Mouse (Mus musculus): Measurements from ENCODE around the gene Tamm41.

The Tamm41 gene

DNA sequence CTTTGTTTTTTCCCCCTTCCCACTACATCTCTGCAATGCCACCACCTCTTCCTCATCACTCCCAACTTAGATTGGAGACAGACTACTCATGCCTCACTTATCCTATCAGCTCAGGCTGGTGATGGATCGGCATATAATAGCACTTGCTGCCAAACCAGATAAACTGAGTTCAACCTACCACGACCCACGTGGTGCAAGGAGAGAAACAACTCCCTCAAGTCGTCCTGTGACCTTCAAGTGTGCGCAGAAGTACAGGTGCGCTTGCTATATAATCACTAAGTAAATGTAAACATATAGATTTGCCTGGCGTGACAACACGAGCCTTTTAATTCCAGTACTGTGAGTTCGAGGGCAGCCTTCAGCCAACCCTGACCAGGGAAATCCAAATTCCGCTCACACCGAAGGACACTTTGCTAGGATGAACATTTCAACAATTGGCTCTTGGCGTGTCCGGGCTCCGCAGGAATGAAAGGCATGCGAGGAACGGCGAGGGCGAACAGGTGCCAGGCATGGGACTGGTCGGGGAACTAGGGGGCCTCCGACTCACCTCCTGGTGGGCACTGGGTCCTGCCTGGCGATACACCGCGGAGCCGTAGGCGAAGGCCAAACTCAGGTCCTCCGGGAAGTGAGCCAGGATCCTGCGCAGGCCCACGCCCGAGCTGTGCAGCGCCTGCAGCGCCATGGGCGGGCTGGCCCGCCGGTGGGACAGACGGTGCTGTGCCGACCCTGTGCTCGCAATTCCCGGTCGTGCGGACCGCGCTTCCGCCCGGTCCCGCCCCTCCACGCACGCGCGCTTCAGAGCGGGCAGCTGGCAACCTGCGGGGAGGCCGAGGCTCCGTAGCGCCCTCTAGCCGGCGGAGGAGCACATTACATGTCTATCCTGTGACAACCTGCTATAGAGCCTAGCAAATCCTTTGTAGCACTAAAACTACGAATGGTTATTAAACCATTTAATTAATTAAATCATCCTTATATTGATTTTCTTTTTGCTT is at the start of gene Tamm41:
TSS of gene Tamm41 (minus strand) at position 774 of the 992 bp plus-strand sequence.
- DNase-seq (ENCODE audit: low spot score in 2 of 2): peak; percentile 86 to 94

DNA sequence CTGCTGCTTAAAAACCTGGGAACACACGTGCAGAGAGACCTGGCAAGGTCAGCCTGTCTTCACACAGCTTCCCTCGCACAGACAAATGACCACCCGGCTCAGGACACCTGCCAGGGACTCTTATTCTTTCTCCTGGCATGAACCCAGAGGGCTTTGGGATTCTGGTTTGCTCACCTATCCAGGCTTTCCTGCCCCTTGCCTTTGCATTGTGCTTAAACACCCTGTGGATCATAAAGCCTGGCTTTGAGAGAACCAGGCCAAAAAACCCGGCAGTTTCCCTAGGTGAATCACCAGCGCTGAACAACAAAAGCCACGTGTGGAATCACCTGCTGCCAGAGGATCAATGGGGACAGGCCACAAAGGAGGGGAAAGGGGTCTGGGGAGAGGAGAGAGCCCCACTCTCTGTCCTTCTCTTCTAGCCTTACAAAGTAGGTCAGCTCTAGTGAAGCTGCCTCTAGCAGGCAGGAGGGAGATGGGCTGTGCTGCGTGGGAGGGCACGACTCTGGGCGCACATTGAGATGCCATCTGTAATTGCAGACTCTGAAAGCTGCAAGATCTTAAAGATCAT is 47.7 kb upstream of the Tamm41 start:
- peak in 1 of 2 experiments; percentile 32 for DNase-seq (ENCODE audit: low spot score in 2 of 2)

DNA sequence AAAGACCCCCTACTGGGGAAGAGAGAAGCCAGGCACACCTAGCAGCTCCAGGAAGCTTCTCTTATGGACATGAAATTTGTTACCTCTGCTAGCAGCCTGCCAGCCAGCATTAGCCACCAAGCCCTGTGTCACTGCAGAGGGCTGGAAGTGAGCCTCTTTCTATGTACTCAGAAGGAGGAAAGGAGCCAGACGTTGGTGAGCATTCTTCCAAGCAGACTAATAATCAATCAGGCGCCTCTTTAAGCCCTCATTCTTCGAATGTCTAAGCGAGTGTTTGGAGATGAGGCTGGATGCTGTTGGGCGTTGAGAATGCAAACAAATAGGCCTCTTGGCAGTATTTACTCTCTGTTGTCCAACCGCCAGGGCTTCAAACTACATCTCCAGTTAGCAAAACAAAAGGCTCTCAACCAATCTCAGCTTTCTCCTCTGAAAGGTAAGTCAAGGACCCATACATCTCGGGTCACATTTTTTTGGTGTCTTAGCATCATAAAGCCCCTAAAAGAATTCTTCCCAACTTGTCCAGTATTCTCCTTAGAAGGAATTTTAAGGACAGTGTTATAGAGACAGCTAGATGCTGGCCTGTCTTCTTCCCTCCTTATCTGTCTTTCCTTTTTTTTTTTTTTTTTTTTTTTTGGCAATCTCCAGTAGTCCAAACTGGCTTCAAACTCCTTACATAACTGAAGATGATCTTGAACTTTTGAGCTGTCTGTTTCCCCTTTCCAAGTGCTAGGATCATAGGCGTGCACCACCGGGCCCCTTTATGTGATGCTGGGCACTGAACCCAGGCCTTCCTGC is 39.3 kb upstream of the Tamm41 start:
- DNase-seq (ENCODE audit: low spot score in 2 of 2): no peak

DNA sequence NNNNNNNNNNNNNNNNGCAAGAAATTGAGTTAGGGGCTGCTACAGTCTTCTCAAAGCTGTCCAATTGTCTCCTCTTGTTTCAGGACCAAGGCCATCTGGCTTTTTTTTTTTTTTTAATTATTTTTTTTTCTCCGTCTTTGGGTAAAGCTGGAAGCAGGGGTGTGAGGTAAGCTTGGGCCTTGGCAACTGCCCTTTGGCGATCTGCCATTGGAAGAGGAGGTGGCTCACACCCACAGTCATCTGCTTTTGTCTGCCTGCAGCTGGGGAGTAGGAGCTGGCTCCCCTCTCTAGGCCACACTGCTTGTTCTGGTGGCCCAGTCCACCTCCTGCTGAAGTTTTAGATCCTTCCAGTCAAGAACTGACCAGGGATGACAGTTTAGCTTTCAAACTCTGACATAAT is 34.3 kb upstream of the Tamm41 start:
- peak in 1 of 2 experiments; percentile 62 for DNase-seq (ENCODE audit: low spot score in 2 of 2)

DNA sequence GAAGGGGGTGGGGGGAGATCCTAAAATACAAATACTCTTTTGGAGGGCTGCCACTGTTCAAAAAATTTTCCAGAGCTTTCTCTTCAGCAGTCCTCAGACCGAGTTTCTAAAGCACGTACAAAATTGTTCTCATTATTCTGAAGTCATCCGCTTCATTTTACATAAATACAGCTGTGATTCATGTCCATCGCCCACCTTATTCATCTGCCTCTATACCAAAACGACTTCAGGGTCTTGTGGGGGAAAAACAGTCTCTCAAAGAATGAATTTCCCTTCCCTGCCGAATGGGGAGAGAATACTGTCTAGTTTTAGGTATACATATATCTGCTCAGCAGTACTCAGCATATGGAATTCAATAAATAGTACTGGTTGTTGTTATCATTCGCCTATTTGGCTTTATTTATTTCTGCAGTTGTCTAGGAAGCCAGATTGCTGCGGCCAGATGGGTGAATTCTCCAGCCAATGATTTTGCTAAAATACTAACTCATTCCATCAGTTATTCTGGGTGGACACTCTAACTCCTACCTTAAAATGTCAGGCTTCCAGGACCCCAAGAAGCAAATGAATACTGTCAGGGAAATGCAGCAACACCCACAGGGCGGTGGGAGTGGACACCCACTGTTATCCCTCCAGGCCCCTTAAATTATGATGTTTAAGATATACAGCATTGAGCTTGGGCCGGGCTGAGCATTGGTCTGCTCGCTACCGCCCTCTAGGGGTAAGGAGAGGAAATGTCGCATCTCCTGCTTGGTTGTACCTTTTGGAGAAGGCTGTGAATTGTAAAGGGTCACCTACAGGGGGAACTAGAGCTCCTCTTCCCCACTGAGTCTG is 27.9 kb upstream of the Tamm41 start:
- peak; percentile 36 to 67 for DNase-seq (ENCODE audit: low spot score in 2 of 2)

DNA sequence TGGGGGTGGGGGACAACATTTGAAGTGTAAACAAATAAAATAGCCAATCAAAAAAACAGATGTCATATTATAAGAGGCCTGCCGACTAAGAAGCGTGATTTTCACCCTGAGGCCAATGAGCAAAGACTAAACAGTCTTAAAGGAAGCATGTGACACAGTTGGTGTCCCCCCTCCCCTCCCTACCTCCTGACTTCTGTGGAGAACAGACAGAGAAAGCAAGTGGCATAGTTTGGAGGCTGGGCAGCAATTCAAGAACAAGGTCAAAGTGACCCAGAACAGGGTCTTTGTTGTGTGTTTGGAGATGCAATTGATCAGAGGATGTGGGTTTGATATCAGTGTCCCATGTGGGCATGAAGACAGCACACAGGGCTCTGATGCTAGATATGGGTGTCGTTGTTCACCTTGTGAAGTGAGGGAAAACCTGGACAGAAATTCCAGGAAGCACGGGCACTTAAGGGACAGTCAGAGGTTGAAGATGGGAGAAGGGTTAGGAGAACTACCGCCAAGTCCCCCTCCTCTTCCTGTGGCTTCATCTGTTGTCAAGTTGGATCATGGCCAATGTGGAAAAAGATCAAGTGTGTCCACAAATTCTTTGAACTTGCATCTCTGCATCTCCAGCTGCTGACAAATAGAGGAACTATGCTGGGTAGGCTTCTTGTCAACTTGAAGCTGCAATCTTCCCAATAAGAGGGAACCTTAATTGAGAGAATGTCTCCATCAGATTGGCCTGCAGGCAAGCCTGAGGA is 25.1 kb upstream of the Tamm41 start:
- DNase-seq (ENCODE audit: low spot score in 2 of 2): no peak

DNA sequence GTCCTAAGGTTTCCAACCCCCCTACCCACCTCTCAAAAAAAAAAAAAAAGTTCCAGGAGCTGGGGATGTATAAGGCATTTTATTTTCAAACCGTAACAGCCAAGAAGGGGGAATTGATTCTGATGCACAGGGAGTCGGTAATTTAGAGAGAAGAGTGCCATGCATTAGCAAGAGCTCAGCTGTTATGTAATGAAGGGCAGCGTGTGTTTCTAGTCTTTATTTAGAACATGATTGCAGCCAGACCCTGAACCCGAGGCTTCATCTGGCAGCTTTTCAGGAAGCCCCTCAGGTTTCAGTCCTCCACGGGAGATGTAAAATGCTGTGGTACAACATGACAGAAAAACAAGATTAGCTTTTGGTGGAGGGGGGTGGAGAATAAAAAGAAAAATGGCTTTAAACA is 21.6 kb upstream of the Tamm41 start:
- DNase-seq (ENCODE audit: low spot score in 2 of 2): no peak

DNA sequence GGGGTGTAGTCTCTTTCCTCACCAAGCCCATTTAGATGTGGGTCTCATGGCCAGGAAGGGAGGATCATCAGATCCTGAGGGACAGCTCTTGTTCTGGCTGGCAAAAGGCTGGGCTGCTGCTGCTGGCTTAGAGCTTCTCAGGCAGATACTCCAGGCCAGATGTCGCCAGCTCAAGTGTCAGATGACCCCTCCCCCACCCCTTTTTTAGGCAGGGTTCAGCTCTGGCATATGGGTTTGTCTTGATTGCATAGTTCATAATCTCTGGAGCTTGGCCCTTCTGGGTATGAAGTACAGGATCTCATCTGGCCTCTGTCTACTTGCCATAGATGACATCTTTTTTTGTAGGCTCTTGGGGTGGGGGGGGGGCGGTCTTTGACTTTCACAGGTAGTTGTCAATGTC is 19.0 kb upstream of the Tamm41 start:
- DNase-seq (ENCODE audit: low spot score in 2 of 2): no peak

DNA sequence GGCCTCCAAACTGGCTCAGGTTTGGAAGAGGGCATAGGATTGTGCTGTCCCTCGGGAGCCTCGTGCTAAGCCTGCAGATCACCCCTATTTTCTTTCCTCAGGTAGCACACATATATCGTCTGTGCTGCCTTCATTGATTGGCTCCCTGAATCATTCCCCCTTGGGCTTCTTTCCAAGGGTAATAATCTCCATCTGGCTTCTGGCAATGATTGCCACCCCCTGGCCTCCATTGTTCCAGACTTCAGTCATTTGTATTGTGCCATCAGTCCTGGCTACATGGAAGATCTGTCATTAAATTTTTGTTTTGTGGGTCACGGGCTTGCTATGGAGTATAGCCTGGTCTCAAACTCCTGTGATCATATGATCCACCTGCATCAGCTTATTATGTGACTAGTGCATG is 17.8 kb upstream of the Tamm41 start:
- no peak for DNase-seq (ENCODE audit: low spot score in 2 of 2)

DNA sequence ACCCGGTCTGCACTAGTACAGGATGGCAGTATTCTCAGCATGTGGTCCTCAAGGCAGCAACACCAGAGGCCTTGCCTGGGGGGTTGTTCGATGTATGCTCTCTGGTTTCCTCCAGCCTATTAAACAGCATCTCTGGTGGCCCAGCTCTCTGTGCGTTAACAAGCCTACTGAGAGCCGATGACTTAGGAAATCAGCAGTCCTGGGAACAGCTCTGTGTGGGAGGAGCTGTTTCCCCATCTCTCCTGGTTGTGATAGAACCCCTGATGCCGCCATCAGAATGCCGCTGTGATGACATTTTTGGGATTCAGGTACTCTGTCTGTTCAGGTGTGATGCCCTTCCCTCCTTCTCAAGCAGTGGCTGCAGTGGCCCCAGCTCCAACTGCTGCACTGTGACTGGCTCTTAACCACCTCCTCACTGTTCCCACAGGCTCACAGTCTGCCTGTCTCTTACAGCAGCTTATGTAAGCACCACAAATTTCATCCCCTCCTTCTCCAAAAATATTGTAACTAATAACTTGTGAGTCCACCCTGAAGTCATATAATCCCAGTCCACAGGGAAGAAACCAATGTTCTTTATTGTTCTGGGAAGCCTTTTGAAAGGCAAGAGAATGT is 14.0 kb upstream of the Tamm41 start:
- no peak for DNase-seq (ENCODE audit: low spot score in 2 of 2)

DNA sequence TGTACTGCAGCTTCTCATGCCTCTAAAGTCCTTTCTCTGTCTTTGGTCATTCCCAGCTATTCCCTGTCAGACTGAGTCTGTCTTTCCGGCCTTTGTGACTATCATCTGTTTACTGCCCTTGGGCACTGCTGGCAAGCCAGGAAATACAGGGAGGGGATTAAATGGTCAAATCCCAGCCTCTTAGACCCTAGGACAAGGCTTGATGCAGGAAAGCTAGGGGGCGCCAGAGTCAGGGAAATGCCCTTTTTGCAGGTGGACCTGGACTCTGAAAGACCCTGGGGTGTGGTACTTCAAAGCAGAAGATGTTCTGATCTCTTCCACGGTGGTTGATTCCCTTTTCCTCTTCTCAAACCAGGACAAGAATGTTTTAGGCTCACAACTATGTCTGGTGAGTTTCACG is 11.3 kb upstream of the Tamm41 start:
- peak; percentile 62 to 85 for DNase-seq (ENCODE audit: low spot score in 2 of 2)

DNA sequence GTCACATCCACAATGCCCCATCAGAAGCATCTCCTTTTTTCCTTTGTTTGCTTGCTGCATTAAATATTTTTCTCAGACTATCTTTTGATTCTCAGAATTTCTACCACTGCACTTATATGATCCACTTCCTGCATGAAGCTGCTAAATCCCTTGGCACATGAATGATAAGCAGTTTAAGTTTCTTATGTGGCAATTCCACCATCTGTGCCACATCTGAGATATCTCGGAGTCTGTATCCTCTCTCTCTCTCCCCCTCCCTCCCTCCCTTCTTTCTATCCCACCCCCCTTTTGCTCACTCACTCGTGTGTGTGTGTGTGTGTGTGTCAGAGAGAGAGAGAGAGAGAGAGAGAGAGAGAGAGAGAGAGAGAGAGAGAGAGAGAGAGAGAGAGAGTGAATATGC is 10.1 kb upstream of the Tamm41 start:
- no peak for DNase-seq (ENCODE audit: low spot score in 2 of 2)

DNA sequence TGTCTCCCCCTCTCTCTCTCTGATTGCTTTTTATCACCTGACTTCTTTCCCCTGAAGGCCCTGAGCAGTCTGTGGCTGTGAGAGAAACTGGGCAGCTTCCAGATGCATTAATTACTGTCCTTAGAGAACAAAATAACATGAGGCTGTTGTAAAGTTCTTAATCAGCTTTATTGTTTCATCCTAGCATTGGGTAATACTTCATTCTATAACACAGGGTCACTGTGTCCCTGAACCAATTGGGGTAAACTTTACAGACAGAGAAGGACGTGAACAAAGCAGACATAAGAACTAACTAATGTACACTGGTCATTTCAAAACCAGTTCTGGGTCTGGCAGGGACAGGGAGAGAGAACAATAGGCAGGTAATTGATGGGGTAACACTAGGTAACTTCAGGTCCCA is 8.4 kb upstream of the Tamm41 start:
- no peak for DNase-seq (ENCODE audit: low spot score in 2 of 2)

DNA sequence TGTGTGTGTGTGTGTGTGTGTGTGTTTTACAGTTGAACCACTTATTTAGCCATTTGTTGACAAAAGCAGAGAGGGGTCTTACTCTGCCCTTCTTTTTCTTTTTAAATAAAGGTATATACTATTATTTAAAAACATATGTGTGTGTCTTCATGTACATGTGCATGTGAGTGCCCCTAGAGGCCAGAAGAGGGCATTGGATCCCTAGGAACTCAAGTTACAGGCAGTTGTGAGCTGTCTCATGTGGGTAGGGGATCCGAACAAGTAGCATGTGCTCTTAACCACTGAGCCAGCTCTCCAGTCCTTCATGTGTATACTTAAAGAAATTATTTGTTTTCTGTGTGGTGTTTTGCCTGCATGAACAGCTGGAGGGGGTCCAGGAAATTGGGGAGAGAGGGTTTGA is 7.0 kb upstream of the Tamm41 start:
- no peak for DNase-seq (ENCODE audit: low spot score in 2 of 2)

DNA sequence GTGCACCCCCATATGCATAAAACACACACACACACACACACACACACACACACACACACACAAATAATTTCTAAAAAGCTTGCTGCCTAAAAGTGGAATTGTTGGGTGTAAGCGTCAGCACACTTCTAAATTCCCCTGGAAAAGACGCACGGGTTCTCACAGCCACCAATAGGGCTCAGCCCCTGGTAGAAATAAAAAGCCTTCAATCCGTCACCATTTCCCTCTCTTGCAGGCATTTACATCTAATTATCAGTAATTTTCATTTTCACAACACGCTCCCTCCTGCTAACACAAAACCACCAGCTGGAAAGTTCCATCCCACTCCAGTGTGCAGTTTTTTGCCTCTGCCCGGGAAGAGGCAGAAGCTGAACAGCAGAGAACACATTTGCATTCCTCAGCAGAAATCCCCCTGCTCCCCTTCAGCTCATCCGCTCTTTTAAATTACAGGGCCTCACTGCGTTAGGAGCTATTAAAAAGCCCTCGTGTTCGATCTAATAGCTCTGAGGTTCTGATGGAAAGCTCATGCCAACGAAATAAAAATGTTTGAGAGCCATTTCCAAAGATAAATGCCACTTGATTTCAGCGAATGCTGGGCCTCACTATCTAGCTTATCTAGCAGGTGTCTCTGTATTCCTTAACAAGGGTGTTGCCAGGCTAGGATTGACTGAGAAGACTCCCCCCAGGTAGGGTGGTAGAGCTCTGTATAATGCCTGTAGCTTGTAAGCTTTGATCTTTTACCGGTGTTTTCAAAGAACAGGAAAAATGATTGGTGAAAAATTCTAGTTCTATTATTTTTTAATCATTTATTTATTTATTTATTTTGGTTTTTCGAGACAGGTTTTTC is 6.2 kb upstream of the Tamm41 start:
- DNase-seq (ENCODE audit: low spot score in 2 of 2): no peak

DNA sequence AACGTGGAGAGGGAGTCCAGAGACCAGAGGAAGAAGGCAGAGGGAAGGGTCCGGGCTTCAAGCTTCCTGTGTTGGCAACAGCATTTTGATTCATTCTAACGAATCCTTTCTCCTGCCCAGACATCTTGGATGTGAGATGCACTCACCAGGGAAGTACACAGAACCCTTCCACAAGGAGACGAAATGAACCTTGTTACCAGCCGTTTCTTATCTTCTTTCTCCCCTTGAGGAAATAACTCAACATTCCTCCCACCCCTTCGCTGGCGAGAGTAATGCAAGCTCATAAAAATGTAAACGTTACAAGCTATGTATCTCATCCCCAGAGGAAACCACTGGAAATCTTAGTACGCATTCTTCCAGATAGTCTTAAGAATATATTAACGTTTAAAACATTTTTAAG is 4.9 kb upstream of the Tamm41 start:
- DNase-seq (ENCODE audit: low spot score in 2 of 2): no peak

DNA sequence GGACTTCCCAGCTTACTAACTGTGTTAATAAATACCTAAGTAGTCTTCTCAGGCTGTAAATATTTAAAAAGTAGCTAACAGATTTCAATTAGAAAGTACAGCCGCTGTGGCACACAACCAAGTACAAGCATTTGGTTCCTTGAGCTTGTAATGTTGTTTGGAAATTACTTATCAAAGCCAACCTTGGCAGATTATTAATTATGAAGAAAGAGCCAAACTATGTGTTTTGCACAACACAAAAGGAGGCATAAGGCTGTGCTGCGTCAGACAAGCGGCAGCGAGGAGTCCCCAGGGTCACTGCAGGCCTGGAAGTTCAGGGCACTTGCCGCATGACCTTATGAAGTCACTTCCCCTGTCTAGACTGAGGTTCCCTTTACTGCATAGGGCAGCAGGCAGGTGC is 4.2 kb downstream of the Tamm41 start:
- DNase-seq (ENCODE audit: low spot score in 2 of 2): no peak

DNA sequence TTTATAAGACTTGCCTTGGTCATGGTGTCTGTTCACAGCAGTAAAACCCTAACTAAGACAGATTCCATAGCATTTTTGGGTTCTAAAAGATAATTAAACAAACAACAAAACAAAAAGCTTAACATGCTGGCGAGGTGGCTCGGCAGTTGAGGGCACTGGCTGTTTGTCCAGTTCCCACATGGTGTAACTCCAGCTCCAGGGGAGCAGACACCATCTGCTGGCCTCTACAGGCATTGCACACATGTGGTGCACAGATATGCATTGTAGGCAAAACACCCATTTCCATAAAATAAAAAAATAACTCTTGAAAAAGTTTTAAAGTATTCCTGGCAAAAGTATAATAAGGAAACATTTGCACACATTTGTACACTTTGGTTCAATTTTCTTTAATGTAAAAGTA is 7.6 kb downstream of the Tamm41 start:
- DNase-seq (ENCODE audit: low spot score in 2 of 2): no peak

DNA sequence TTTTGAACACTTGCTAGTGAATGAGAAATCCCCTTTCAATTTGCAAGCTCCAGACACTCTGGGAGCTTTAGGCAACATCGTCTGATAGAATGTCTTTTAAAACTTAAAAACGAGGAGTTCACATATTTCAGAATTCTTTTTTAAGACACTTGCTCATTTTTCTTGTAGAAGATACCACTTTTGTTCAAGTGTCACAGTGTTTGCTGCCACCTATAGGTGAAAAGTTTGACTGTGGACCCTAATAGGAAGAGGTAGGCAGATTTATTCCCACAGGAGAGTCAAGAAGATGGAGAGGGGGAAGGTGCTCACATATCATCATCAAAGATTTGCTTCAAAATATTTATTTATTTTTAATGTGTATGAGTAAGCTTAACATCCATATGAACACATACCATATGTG is 8.4 kb downstream of the Tamm41 start:
- no peak for DNase-seq (ENCODE audit: low spot score in 2 of 2)
